Mouse (Mus musculus) heart, postnatal 0 days (tissue): ENCODE data around the gene Wfdc5.

Source experiments
- CTCF ChIP-seq: IDR thresholded peaks from 2 replicates; pipeline ENCODE4 v1.5.1; 2016; ENCODE audit warnings: antibody characterized with exemption, control low read depth, low read depth
- EP300 ChIP-seq: IDR thresholded peaks from 2 replicates; pipeline ENCODE4 v1.6.1; 2016; ENCODE audit warnings: antibody characterized with exemption, low read depth

DNA sequence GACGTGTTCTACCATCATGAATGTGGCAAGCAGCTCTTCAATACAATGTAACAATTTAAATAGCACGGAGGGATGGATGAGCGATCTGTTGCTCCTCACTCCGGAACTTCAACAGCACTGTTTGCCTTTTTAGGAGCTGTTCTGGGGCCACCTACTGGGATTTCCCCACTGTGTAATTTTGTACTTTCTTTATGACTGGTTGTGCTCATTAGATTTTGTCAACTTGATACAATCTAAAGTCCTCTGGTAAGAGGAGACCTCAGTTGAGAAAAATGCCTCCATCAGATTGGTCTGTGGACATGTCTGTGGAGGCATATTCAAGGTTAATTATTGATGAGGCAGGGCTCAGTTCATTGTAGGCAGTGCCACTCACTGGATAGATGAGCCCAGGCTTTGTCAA lies 28.4 kb upstream of the Wfdc5 start:
- TF ChIP-seq CTCF (no peak), EP300 (no peak)
